Mouse (Mus musculus) cerebellum, adult 2 months (tissue): Measurements from ENCODE around the gene Slc35g3. TPM values are rescaled to one million over a fixed set of nuclear protein-coding genes. Genes with fewer than 3 reads are reported as not detected.

Experiments
- DNase-seq, 2 experiments: peaks; one replicate each; pipeline ENCODE4 v3.0.0; 2021
- H3K27ac ChIP-seq: fragments of 200-500 bp; 2 replicates; pipeline ENCODE4 v1.5.1; 2012; ENCODE audit warnings: low read length, control low read depth, inconsistent platforms; ENCODE audit not compliant: insufficient read depth
- H3K27me3 ChIP-seq: fragments of 200-500 bp; 2 replicates; pipeline ENCODE4 v1.6.1; 2012; ENCODE audit warnings: inconsistent platforms, mild to moderate bottlenecking, low read length, moderate library complexity; ENCODE audit not compliant: control insufficient read depth, insufficient read depth
- H3K4me1 ChIP-seq: fragments of 200-500 bp; 2 replicates; pipeline ENCODE4 v1.6.1; 2011; ENCODE audit warnings: low read length; ENCODE audit not compliant: control insufficient read depth, insufficient read depth
- H3K4me3 ChIP-seq: fragments of 200-500 bp; replicated peaks from 2 replicates; pipeline ENCODE3; 2011; ENCODE audit warnings: mild to moderate bottlenecking, low read depth, low read length, control low read depth; ENCODE audit not compliant: insufficient read depth
- CTCF ChIP-seq: fragments of 200-500 bp; IDR thresholded peaks from 2 replicates; pipeline ENCODE4 v1.5.1; 2011; ENCODE audit warnings: low read depth, mild to moderate bottlenecking, control low read depth, low read length, moderate library complexity, borderline replicate concordance; ENCODE audit not compliant: insufficient read depth
- POLR2A ChIP-seq: fragments of 200-500 bp; IDR thresholded peaks from 2 replicates; pipeline ENCODE4 v1.6.1; 2011; ENCODE audit warnings: low read length, control low read depth, borderline replicate concordance; ENCODE audit not compliant: insufficient read depth
- WGBS: fragments of 180-500 bp; shearing (Covaris S2); methylation state at CpG from one replicate; pipeline ENCODE4 v1.1.7; 2018; 5-methylcytosine and 5-hydroxymethylcytosine counted together
- polyA plus RNA-seq: library from polyadenylated mRNA; depleted of rRNA; stranded (reverse); fragments of >200 nt; gene quantifications from 2 replicates; pipeline ENCODE4 v1.2.3, GENCODE M21; 2012; rRNA removed

Slc35g3 gene
- polyA plus RNA-seq, 1 experiment, result not detected

DNA sequence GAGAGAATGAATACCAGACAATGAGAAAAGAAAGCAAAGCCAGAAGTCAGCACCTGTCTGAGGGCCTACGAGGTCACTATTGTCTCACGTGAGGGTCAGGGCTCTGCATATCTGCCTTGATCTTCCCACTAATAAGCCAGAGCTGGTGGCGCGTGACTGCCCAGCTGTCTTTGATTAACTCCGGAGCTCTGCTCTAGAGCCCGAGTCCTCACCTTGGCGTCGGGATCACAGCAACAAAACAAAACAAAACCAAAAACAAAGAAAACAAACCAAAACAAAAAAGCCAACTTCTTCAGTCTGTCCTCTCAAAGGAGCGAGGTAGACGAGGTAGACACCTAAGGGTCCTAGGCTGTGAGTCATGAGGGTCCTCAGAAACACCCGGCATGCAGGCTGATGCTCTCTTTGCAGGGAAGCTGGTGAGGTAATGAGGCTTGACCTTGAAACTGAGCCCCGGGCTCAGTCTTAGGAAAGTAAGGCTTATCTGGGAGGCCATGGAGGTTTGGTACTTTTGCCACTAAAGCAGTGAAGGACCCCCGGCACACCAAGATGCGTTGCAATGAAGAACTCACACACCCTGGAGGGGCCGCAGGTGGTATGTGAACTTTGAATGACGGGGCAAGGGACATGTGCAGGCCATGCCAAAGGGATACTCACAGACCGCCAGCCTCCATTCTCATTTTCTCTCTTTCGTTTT is 47.0 kb downstream of the Slc35g3 start:
- Histone ChIP-seq H3K27me3 (no peaks in the 10 kb centered on the region), H3K27ac (no peak overlapping the region), H3K4me3 (no peak overlapping the region), H3K4me1 (peaks cover 5% of the 10 kb centered on the region; the same call in 1 of the 2 replicates)
- no peak for DNase-seq
- no peak for TF ChIP-seq CTCF
- no peak for TF ChIP-seq POLR2A
- WGBS, result 76% methylated on average over 18 of the region's 18 CpGs

DNA sequence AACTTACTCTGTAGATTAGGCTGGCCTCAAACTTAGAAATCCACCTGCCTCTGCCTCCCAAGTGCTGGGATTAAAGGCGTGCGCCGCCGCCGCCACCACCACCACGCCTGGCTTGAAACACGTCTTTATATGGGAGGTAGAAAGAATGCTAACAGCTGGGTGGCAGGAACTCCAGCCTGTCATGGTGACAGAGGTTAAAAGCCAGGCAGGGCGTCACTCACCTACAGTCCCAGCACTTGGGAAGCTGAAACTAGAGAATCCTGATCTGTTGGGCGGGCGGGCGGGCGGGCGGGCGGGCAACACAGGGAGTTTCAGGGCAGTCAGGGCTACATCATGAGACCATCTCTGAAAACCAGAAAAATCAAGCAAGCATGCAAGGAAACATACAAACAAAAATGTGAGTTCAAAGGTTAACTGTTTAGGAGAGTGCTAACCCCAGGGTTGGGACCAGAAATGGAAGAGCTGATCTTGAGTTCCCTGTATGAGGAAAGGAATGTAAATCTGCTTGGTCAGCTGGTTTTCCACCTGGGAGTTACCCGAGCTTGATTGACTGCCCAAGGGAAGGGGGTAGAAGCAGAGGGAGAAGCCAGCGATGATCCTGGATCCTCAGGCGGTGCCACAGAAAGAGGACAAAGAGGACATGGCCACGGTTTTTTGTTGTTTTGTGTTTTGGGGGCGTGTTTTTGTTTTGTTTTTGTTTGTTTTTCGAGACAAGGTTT is 48.7 kb downstream of the Slc35g3 start:
- Histone ChIP-seq H3K27me3 (no peaks in the 10 kb centered on the region), H3K27ac (no peak overlapping the region), H3K4me3 (no peak overlapping the region), H3K4me1 (peaks cover 20% of the 10 kb centered on the region)
- 87% methylated on average over 20 of the region's 20 CpGs for WGBS
- no peak for DNase-seq
- TF ChIP-seq POLR2A (no peak), CTCF (no peak)

DNA sequence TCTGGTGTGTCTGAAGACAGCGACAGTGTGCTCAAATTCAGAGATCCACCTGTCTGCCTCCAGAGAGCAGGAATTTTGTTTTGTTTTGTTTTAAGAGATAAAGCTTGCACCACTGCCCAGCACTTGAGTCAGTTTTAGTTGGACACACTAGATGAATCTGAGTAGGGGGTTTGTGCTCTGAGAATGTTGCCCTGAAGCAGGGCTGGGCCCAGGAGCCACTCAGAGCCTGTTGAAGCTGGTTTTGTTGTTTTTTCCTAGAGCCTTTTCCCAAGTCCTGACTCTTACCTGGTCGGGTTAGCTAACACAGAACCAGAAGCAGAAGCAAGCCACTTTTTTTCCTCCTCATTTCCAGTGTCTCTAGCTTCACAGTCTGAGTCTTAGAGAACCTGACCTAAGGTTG is 50.7 kb downstream of the Slc35g3 start:
- no peak overlapping the region for H3K27ac ChIP-seq
- DNase-seq, result no peak
- H3K4me1 ChIP-seq, result peaks cover 34% of the 10 kb centered on the region
- no peak overlapping the region for H3K4me3 ChIP-seq
- TF ChIP-seq CTCF (no peak), POLR2A (no peak)
- H3K27me3 ChIP-seq, result no peaks in the 10 kb centered on the region
- WGBS, result 97% methylated on average over 2 of the region's 2 CpGs

DNA sequence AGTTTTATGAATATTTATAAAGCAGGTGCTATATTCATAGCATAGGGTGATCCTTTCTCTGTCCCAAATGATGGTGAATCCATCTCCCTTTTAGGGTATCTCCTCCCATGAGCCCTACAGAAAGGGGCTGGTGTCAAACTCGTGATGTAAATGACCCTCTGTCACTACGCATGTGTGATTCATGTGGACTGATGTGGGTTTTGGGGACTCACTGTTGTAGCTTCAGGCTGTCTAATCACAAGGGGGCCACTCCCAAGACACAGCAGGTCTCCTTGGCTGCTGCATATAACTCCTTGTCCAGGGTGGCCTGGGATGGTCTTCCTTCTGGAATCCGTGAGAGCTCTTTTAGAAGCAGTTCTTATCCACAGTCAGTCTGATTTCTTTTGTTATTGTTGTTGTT is 51.3 kb downstream of the Slc35g3 start:
- no peaks in the 10 kb centered on the region for H3K27me3 ChIP-seq
- H3K27ac ChIP-seq, result no peak overlapping the region
- TF ChIP-seq CTCF (no peak), POLR2A (no peak)
- peaks cover 34% of the 10 kb centered on the region for H3K4me1 ChIP-seq
- H3K4me3 ChIP-seq, result no peak overlapping the region
- no peak for DNase-seq
- WGBS, result 74% methylated on average over 3 of the region's 3 CpGs

Other genes starting within 250 kb of the Slc35g3 start
- 0.55 and 0.69 TPM in 2 replicates for gene Dnah2, start 212.9 kb downstream of the Slc35g3 start, polyA plus RNA-seq
- gene Efnb3, start 201.8 kb downstream of the Slc35g3 start, polyA plus RNA-seq, result 84.8 and 104 TPM in 2 replicates
- 18.6 and 18.8 TPM in 2 replicates for gene Wrap53, start 181.7 kb downstream of the Slc35g3 start, polyA plus RNA-seq
- 34.7 and 35.6 TPM in 2 replicates for gene Trp53, start 181.6 kb downstream of the Slc35g3 start, polyA plus RNA-seq
- gene Atp1b2, start 156.0 kb downstream of the Slc35g3 start, polyA plus RNA-seq, result 890 and 950 TPM in 2 replicates
- gene Shbg, start 144.1 kb downstream of the Slc35g3 start, polyA plus RNA-seq, result 0.11 TPM in 2 replicates
- gene Sat2, start 139.9 kb downstream of the Slc35g3 start, polyA plus RNA-seq, result 32.4 and 33.5 TPM in 2 replicates
- 176 and 183 TPM in 2 replicates for gene Fxr2, start 129.0 kb downstream of the Slc35g3 start, polyA plus RNA-seq
- gene Sox15, start 106.7 kb downstream of the Slc35g3 start, polyA plus RNA-seq, result not detected in 2 replicates
- gene Mpdu1, start 99.3 kb downstream of the Slc35g3 start, polyA plus RNA-seq, result 115 and 120 TPM in 2 replicates
- gene Cd68, start 95.8 kb downstream of the Slc35g3 start, polyA plus RNA-seq, result 3.7 and 4.5 TPM in 2 replicates
- gene Eif4a1, start 89.5 kb downstream of the Slc35g3 start, polyA plus RNA-seq, result 316 and 321 TPM in 2 replicates
- gene Senp3, start 79.9 kb downstream of the Slc35g3 start, polyA plus RNA-seq, result 110 and 152 TPM in 2 replicates
- gene Tnfsf13, start 76.2 kb downstream of the Slc35g3 start, polyA plus RNA-seq, result 4.8 and 4.9 TPM in 2 replicates
- 31.2 and 35.3 TPM in 2 replicates for gene Tnfsf12, start 66.1 kb downstream of the Slc35g3 start, polyA plus RNA-seq
- 3.3 and 4.2 TPM in 2 replicates for gene Tnfsfm13, start 65.9 kb downstream of the Slc35g3 start, polyA plus RNA-seq
- 35.3 and 42.3 TPM in 2 replicates for gene Polr2a, start 3.3 kb downstream of the Slc35g3 start, polyA plus RNA-seq
- 69.8 and 71.1 TPM in 2 replicates for gene Zbtb4, start 3.9 kb upstream of the Slc35g3 start, polyA plus RNA-seq
- 1.6 and 2.9 TPM in 2 replicates for gene Chrnb1, start 34.0 kb upstream of the Slc35g3 start, polyA plus RNA-seq
- 47.0 and 49.4 TPM in 2 replicates for gene Fgf11, start 39.9 kb upstream of the Slc35g3 start, polyA plus RNA-seq
- 0.28 and 0.36 TPM in 2 replicates for gene Tmem102, start 43.7 kb upstream of the Slc35g3 start, polyA plus RNA-seq
- not detected in 2 replicates for gene Gm39566, start 53.3 kb upstream of the Slc35g3 start, polyA plus RNA-seq
- gene Spem2, start 56.5 kb upstream of the Slc35g3 start, polyA plus RNA-seq, result not detected in 2 replicates
- gene Spem1, start 60.2 kb upstream of the Slc35g3 start, polyA plus RNA-seq, result 1.4 TPM in 2 replicates
- 116 and 122 TPM in 2 replicates for gene Nlgn2, start 75.8 kb upstream of the Slc35g3 start, polyA plus RNA-seq
- gene Tmem256, start 76.5 kb upstream of the Slc35g3 start, polyA plus RNA-seq, result 200 and 210 TPM in 2 replicates
- 34.2 and 36.9 TPM in 2 replicates for gene Plscr3, start 84.4 kb upstream of the Slc35g3 start, polyA plus RNA-seq
- 0.21 and 0.39 TPM in 2 replicates for gene Tnk1, start 96.8 kb upstream of the Slc35g3 start, polyA plus RNA-seq
- gene Tmem95, start 116.0 kb upstream of the Slc35g3 start, polyA plus RNA-seq, result not detected in 2 replicates
- 1.9 and 2.2 TPM in 2 replicates for gene Kctd11, start 119.4 kb upstream of the Slc35g3 start, polyA plus RNA-seq
- gene Acap1, start 133.6 kb upstream of the Slc35g3 start, polyA plus RNA-seq, result 0.18 and 0.24 TPM in 2 replicates
- gene 2810408A11Rik, start 139.0 kb upstream of the Slc35g3 start, polyA plus RNA-seq, result 0.36 and 0.43 TPM in 2 replicates
- gene Neurl4, start 139.1 kb upstream of the Slc35g3 start, polyA plus RNA-seq, result 119 and 128 TPM in 2 replicates
- gene Gps2, start 151.9 kb upstream of the Slc35g3 start, polyA plus RNA-seq, result 78.9 and 87.5 TPM in 2 replicates
- 514 and 533 TPM in 2 replicates for gene Eif5a, start 160.0 kb upstream of the Slc35g3 start, polyA plus RNA-seq
- 16.5 and 16.8 TPM in 2 replicates for gene Ybx2, start 173.8 kb upstream of the Slc35g3 start, polyA plus RNA-seq
- 5.9 and 7.2 TPM in 2 replicates for gene Slc2a4, start 186.2 kb upstream of the Slc35g3 start, polyA plus RNA-seq
- 0.33 TPM in 1 of 2 replicates, not detected in the other for gene Cldn7, start 202.8 kb upstream of the Slc35g3 start, polyA plus RNA-seq
- gene Ctdnep1, start 219.2 kb upstream of the Slc35g3 start, polyA plus RNA-seq, result 93.9 and 108 TPM in 2 replicates
- 106 and 109 TPM in 2 replicates for gene Elp5, start 220.5 kb upstream of the Slc35g3 start, polyA plus RNA-seq
- 344 and 366 TPM in 2 replicates for gene Gabarap, start 229.2 kb upstream of the Slc35g3 start, polyA plus RNA-seq
- gene Phf23, start 233.8 kb upstream of the Slc35g3 start, polyA plus RNA-seq, result 41.8 and 44.4 TPM in 2 replicates
- 27.2 and 28.9 TPM in 2 replicates for gene Dvl2, start 238.6 kb upstream of the Slc35g3 start, polyA plus RNA-seq